Mouse (Mus musculus) stomach, adult 2 months (tissue): ENCODE measurements around the gene Kcnk1. TPM values are rescaled to one million over a fixed set of nuclear protein-coding genes. Genes with fewer than 3 reads are reported as not detected.

ENCODE experiments used
- polyA plus RNA-seq: library from polyadenylated mRNA; depleted of rRNA; stranded (reverse); fragments of >200 nt; gene quantifications from 2 replicates; pipeline ENCODE4 v1.2.3, GENCODE M21; 2012; rRNA removed

Gene Kcnk1
- polyA plus RNA-seq: 33.9 and 36.8 TPM in 2 replicates

GRCm38 (mm10) chr8:125995101-125995986 is at the start of gene Kcnk1:
Gene Kcnk1, plus strand, starts transcription at chr8:125995170.

Other genes with a start within 250 kb of the Kcnk1 start
- gene Pcnx2, start 96.9 kb upstream of the Kcnk1 start, polyA plus RNA-seq: 0.08 and 0.32 TPM in 2 replicates
- gene Map3k21, start 84.7 kb upstream of the Kcnk1 start, polyA plus RNA-seq: 5.0 and 5.3 TPM in 2 replicates